Mouse (Mus musculus) G1E (cell line): ENCODE data around the gene Igfl3. TPM values are rescaled to one million over a fixed set of nuclear protein-coding genes. Genes with fewer than 3 reads are reported as not detected.

ENCODE experiments used
- ATAC-seq: 2 replicates; pipeline ENCODE4 v1.8.0; 2016; ENCODE audit warnings: mild to moderate bottlenecking; ENCODE audit not compliant: insufficient number of reproducible peaks, poor library complexity, low FRiP score, severe bottlenecking; ENCODE audit errors: extremely low read depth
- DNase-seq: peaks from one replicate; pipeline ENCODE4 v3.0.0; 2012; ENCODE audit warnings: low spot score
- H3K27me3 ChIP-seq: 2 replicates; pipeline ENCODE4 v1.6.1; 2012; ENCODE audit warnings: mild to moderate bottlenecking, low read length, inconsistent platforms; ENCODE audit not compliant: insufficient read depth
- H3K36me3 ChIP-seq: replicated peaks from 2 replicates; pipeline ENCODE3; 2012; ENCODE audit warnings: mild to moderate bottlenecking, inconsistent platforms
- H3K4me1 ChIP-seq: 2 replicates; pipeline ENCODE4 v1.6.1; 2012; ENCODE audit warnings: low read depth, low read length, inconsistent platforms, mixed read lengths; ENCODE audit not compliant: insufficient read depth
- H3K4me3 ChIP-seq: 2 replicates; pipeline ENCODE4 v1.5.1; 2012; ENCODE audit warnings: low read depth, mild to moderate bottlenecking, inconsistent platforms, low read length, moderate library complexity, mixed read lengths
- H3K9me3 ChIP-seq: replicated peaks from 2 replicates; pipeline ENCODE4 v1.6.1; 2012; ENCODE audit warnings: inconsistent platforms
- CTCF ChIP-seq: IDR thresholded peaks from 2 replicates; pipeline ENCODE4 v1.5.1; 2012; ENCODE audit warnings: low read depth, low read length, inconsistent platforms, mixed read lengths
- GATA1 ChIP-seq: IDR thresholded peaks from 2 replicates; pipeline ENCODE4 v1.6.1; 2012; ENCODE audit warnings: borderline replicate concordance, low read length, inconsistent platforms, mixed read lengths
- GATA2 ChIP-seq: IDR thresholded peaks from 2 replicates; pipeline ENCODE4 v1.6.1; 2012; ENCODE audit warnings: low read depth, low read length, inconsistent platforms, borderline replicate concordance
- POLR2AphosphoS5 ChIP-seq: IDR thresholded peaks from 2 replicates; pipeline ENCODE4 v1.6.1; 2012; ENCODE audit warnings: low read depth, low read length, inconsistent platforms; ENCODE audit not compliant: insufficient replicate concordance
- TAL1 ChIP-seq: conservative IDR thresholded peaks from 2 replicates; pipeline ENCODE4 v1.6.1; 2012; ENCODE audit warnings: low read depth, low read length, inconsistent platforms, mixed read lengths
- polyA plus RNA-seq: library from polyadenylated mRNA; stranded (reverse); fragments of >175 nt; gene quantifications from 2 replicates; pipeline ENCODE4 v1.2.3, GENCODE M21; 2012
- total RNA-seq, 2 experiments: library from RNA; stranded (forward) in 1 of 2; stranded (reverse) in 1 of 2; fragments of 200-1000 nt in 1 of 2; fragments of >200 nt in 1 of 2; fragmentation: Nextera tagmentation in 1 of 2; gene quantifications; 2 replicates each; pipeline ENCODE4 v1.2.3; 2014 to 2017

Igfl3 gene
- total RNA-seq (2014; fragmentation: Nextera tagmentation) (not detected in 2 replicates), total RNA-seq (2017) (not detected in 2 replicates), polyA plus RNA-seq (not detected in 2 replicates)

- no peaks in the 10 kb centered on the region for H3K36me3 ChIP-seq
- DNase-seq (no peak), ATAC-seq (no peak)
- H3K27me3 ChIP-seq: no peaks in the 10 kb centered on the region
- no peaks in the 10 kb centered on the region for H3K9me3 ChIP-seq
- H3K4me1 ChIP-seq: no peaks in the 10 kb centered on the region
- no peak within 1 kb of the TSS for H3K4me3 ChIP-seq
- TF ChIP-seq GATA1 (no peak), CTCF (no peak), TAL1 (no peak)
These were observed at the start of gene Igfl3 for GRCm38 (mm10) chr7:18176194-18176593. Gene Igfl3 (plus strand): TSS chr7:18176494.

GRCm38 (mm10) chr7:18210938-18211337 lies 34.6 kb downstream of the Igfl3 start:
- TF ChIP-seq GATA1 (no peak), CTCF (no peak), POLR2AphosphoS5 (no peak), GATA2 (no peak; the same call in 1 of the 2 replicates), TAL1 (no peak)
- no peak for ATAC-seq

DNA sequence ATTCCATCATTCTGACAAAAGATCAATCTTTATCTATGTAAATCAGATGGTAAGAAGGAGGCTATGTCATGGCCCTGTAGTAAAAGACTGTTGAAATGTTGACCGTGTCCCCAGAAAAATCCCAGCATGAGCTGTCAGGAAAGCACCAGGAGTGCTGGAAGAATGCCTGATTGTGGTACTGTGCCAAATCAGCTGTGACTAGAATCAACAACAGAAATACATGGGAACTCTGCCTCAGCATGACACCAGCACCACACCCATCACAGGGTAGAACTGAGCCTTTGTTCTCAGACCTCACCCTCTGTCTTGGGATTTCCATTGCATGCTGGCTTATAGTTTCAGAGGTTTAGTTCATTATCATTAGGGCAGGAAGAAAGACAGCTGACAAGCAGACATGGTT lies 38.4 kb downstream of the Igfl3 start:
- DNase-seq (no peak), ATAC-seq (no peak)
- no peaks in the 10 kb centered on the region for H3K36me3 ChIP-seq
- H3K9me3 ChIP-seq: no peaks in the 10 kb centered on the region
- no peaks in the 10 kb centered on the region for H3K27me3 ChIP-seq
- H3K4me1 ChIP-seq: no peaks in the 10 kb centered on the region
- no peak overlapping the region for H3K4me3 ChIP-seq
- TF ChIP-seq TAL1 (no peak), GATA1 (no peak), CTCF (no peak), POLR2AphosphoS5 (no peak)

More at GRCm38 (mm10) chr7:18210938-18211337, 34.6 kb downstream of the Igfl3 start:
- no peak for DNase-seq
- H3K27me3 ChIP-seq: no peaks in the 10 kb centered on the region
- H3K36me3 ChIP-seq: no peaks in the 10 kb centered on the region
- H3K4me1 ChIP-seq: no peaks in the 10 kb centered on the region
- H3K4me3 ChIP-seq: no peak overlapping the region
- H3K9me3 ChIP-seq: no peaks in the 10 kb centered on the region

Other genes starting within 250 kb of the Igfl3 start
- not detected in 2 replicates for gene Ceacam11, start 204.4 kb upstream of the Igfl3 start, total RNA-seq (2014; fragmentation: Nextera tagmentation)
- not detected in 2 replicates for gene Ceacam11, start 204.4 kb upstream of the Igfl3 start, total RNA-seq (2017)
- not detected in 2 replicates for gene Ceacam11, start 204.4 kb upstream of the Igfl3 start, polyA plus RNA-seq
- not detected in 2 replicates for gene Ceacam13, start 166.6 kb upstream of the Igfl3 start, total RNA-seq (2014; fragmentation: Nextera tagmentation)
- gene Ceacam13, start 166.6 kb upstream of the Igfl3 start, total RNA-seq (2017): not detected in 2 replicates
- gene Ceacam13, start 166.6 kb upstream of the Igfl3 start, polyA plus RNA-seq: not detected in 2 replicates
- not detected in 2 replicates for gene Ceacam12, start 110.6 kb upstream of the Igfl3 start, total RNA-seq (2014; fragmentation: Nextera tagmentation)
- gene Ceacam12, start 110.6 kb upstream of the Igfl3 start, total RNA-seq (2017): 0.16 TPM in 1 of 2 replicates, not detected in the other
- gene Ceacam12, start 110.6 kb upstream of the Igfl3 start, polyA plus RNA-seq: not detected in 2 replicates
- not detected in 2 replicates for gene Mill1, start 68.9 kb downstream of the Igfl3 start, total RNA-seq (2014; fragmentation: Nextera tagmentation)
- gene Mill1, start 68.9 kb downstream of the Igfl3 start, total RNA-seq (2017): 0.16 TPM in 1 of 2 replicates, not detected in the other
- gene Mill1, start 68.9 kb downstream of the Igfl3 start, polyA plus RNA-seq: not detected in 2 replicates
- not detected in 2 replicates for gene Psg18, start 178.5 kb downstream of the Igfl3 start, total RNA-seq (2014; fragmentation: Nextera tagmentation)
- 0.16 TPM in 1 of 2 replicates, not detected in the other for gene Psg18, start 178.5 kb downstream of the Igfl3 start, total RNA-seq (2017)
- gene Psg18, start 178.5 kb downstream of the Igfl3 start, polyA plus RNA-seq: not detected in 2 replicates